Comparison of ENCODE assay signal across 8 mouse cellular contexts in the genomic region with DNA sequence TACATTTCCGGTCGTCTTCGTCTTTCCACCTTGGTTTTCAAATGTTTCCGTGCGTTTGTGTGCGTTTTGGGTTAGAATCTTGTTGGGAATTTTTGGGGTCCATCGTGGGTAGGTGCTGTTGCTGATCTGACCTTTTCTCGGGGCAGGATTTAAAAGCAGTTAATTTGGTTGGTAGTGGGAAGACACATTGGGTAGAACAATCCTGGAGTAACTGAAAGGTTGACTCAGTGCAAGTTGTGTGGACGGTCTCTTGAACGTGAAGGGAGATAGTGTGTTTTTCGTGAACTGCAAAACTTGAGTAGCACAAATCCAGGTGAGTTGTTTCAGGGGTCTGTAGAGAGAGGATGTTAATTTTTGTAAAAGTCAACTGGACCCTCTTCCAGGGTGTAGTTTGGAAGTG. TPM values are rescaled to one million over a fixed set of nuclear protein-coding genes. Genes with fewer than 3 reads are reported as not detected.
A peak's percentile ranks its signal among the peaks of the same experiment; 100 is the strongest.
DNase-seq lines count a peak whose midpoint lies in the region; ATAC-seq and TF ChIP-seq lines count a peak whose summit lies in the region.

No protein-coding gene starts in this region.

- H3K27me3 ChIP-seq in heart, embryonic 12.5 days (replicated peaks): no peaks in the 10 kb centered on the region
- H3K27me3 ChIP-seq in C2C12 (ENCODE audit: control insufficient read depth, insufficient read depth, insufficient read length): no peaks in the 10 kb centered on the region
- H3K27me3 ChIP-seq in forebrain, embryonic 14.5 days (replicated peaks; ENCODE audit: control insufficient read depth, insufficient read depth, low read length): no peaks in the 10 kb centered on the region
- no peaks in the 10 kb centered on the region for H3K27me3 ChIP-seq in liver, embryonic 15.5 days

- H3ac ChIP-seq in C2C12 (ENCODE audit: control insufficient read depth, insufficient read length, low read depth): peak overlapping the region; percentile 90

- DNase-seq in heart, adult 11 months: no peak
- no peak for DNase-seq in forebrain, embryonic 14.5 days (ENCODE audit: low spot score)
- no peak for DNase-seq in layer of hippocampus, postnatal 25 days (ENCODE audit: extremely low spot score in 1 of 2, low spot score in 1 of 2)
- no peak for DNase-seq in retina, postnatal 1 day
- no peak for DNase-seq in spleen, postnatal 36 days (ENCODE audit: low spot score in 2 of 2)

- peaks cover 54% of the 10 kb centered on the region for H3K79me3 ChIP-seq in C2C12 (ENCODE audit: low read depth)

- WGBS in heart, embryonic 12.5 days: under 1% methylated on average over 11 of the region's 11 CpGs
- WGBS in forebrain, embryonic 14.5 days: 2% methylated on average over 11 of the region's 11 CpGs
- WGBS in liver, embryonic 15.5 days (ENCODE audit: insufficient replicate concordance): under 1% methylated on average over 11 of the region's 11 CpGs

- peaks cover 42% of the 10 kb centered on the region for H3K36me3 ChIP-seq in heart, embryonic 12.5 days
- H3K36me3 ChIP-seq in C2C12 (ENCODE audit: control insufficient read depth, insufficient read depth): peaks cover 46% of the 10 kb centered on the region
- peaks cover 38% of the 10 kb centered on the region for H3K36me3 ChIP-seq in forebrain, embryonic 14.5 days (ENCODE audit: control insufficient read depth, insufficient read depth, low read length)
- peaks cover 40% of the 10 kb centered on the region for H3K36me3 ChIP-seq in liver, embryonic 15.5 days (replicated peaks)

- H3K4me1 ChIP-seq in heart, embryonic 12.5 days (replicated peaks): peaks cover 13% of the 10 kb centered on the region
- peaks cover 7% of the 10 kb centered on the region; the same call in 1 of the 2 replicates for H3K4me1 ChIP-seq in forebrain, embryonic 14.5 days (ENCODE audit: control insufficient read depth, insufficient read depth, low read length)
- H3K4me1 ChIP-seq in liver, embryonic 15.5 days (replicated peaks): peaks cover 48% of the 10 kb centered on the region

- H3K9ac ChIP-seq in heart, embryonic 12.5 days: peak overlapping the region; percentile 95
- peak overlapping the region; percentile 93 for H3K9ac ChIP-seq in forebrain, embryonic 14.5 days (ENCODE audit: low read length)
- peak overlapping the region; percentile 93 for H3K9ac ChIP-seq in liver, embryonic 15.5 days

- no peaks in the 10 kb centered on the region for H3K9me3 ChIP-seq in heart, embryonic 12.5 days (replicated peaks)
- no peaks in the 10 kb centered on the region for H3K9me3 ChIP-seq in forebrain, embryonic 14.5 days (replicated peaks; ENCODE audit: control insufficient read depth, low read length)
- no peaks in the 10 kb centered on the region for H3K9me3 ChIP-seq in liver, embryonic 15.5 days (replicated peaks)

- no peak for ATAC-seq in heart, embryonic 12.5 days (ENCODE audit: insufficient number of reproducible peaks, low FRiP score)
- no peak for ATAC-seq in forebrain, embryonic 14.5 days
- ATAC-seq in liver, embryonic 15.5 days (ENCODE audit: insufficient read depth): no peak

- peak overlapping the region; percentile 95 for H3K4me3 ChIP-seq in heart, embryonic 12.5 days
- peak overlapping the region; percentile 91 for H3K4me3 ChIP-seq in C2C12 (ENCODE audit: insufficient read depth, poor library complexity, severe bottlenecking)
- peak overlapping the region; percentile 97 for H3K4me3 ChIP-seq in forebrain, embryonic 14.5 days (ENCODE audit: low read depth, low read length)
- peak overlapping the region; percentile 98 for H3K4me3 ChIP-seq in liver, embryonic 15.5 days (replicated peaks)

- peak overlapping the region; percentile 84 for H3K4me2 ChIP-seq in heart, embryonic 12.5 days
- peak overlapping the region; percentile 89 for H3K4me2 ChIP-seq in forebrain, embryonic 14.5 days (ENCODE audit: low read length)
- peak overlapping the region; percentile 87 for H3K4me2 ChIP-seq in liver, embryonic 15.5 days

- no peak overlapping the region for H3K27ac ChIP-seq in heart, embryonic 12.5 days (ENCODE audit: poor library complexity, severe bottlenecking)
- no peak overlapping the region for H3K27ac ChIP-seq in forebrain, embryonic 14.5 days (ENCODE audit: low read depth, low read length)
- H3K27ac ChIP-seq in liver, embryonic 15.5 days (replicated peaks): peak overlapping the region; percentile 77

- TF ChIP-seq CTCF in C2C12 (IDR thresholded peaks at IDR 0.05; ENCODE audit: control insufficient read depth, insufficient read depth, insufficient read length): no peak

- peaks cover 60% of the 10 kb centered on the region for H3K79me2 ChIP-seq in C2C12 (ENCODE audit: control insufficient read depth, insufficient read depth)

TF ChIP-seq in C2C12, 6 proteins besides CTCF, POLR2A, EP300 and RAD21:
- no peak for TF ChIP-seq FOSL1 (IDR thresholded peaks at IDR 0.05; ENCODE audit: insufficient read depth, low read length, poor library complexity, severe bottlenecking)

RNA-seq across cellular contexts. Expression of a gene that starts 1.0 kb away (rescaled TPM):
- polyA plus RNA-seq in heart, embryonic 12.5 days (2016; fragmentation: Nextera tagmentation; extraction: Ambion mirVana): 278 and 280 TPM in 2 replicates
- 1,836 TPM for polyA plus RNA-seq in C2C12 (2012; fragmentation: generic; extraction: Trizol)
- polyA plus RNA-seq in forebrain, embryonic 14.5 days (2014; fragmentation: Nextera tagmentation; extraction: Ambion mirVana): 196 and 235 TPM in 2 replicates
- 146 and 201 TPM in 2 replicates for polyA plus RNA-seq in liver, embryonic 15.5 days (2015; fragmentation: Nextera tagmentation; extraction: Ambion mirVana)
- 100 to 1,000 TPM; 200 to 205 TPM for total RNA-seq in layer of hippocampus, postnatal 25 days (2021)

RNA-seq across cellular contexts. Expression of a gene that starts 7.8 kb away (rescaled TPM):
- polyA plus RNA-seq in heart, embryonic 12.5 days (2016; fragmentation: Nextera tagmentation; extraction: Ambion mirVana): 56.5 and 62.1 TPM in 2 replicates
- 0.23 TPM for polyA plus RNA-seq in C2C12 (2012; fragmentation: generic; extraction: Trizol)
- 2.4 and 2.5 TPM in 2 replicates for polyA plus RNA-seq in forebrain, embryonic 14.5 days (2014; fragmentation: Nextera tagmentation; extraction: Ambion mirVana)
- 0.08 TPM in 1 of 2 replicates, not detected in the other for polyA plus RNA-seq in liver, embryonic 15.5 days (2015; fragmentation: Nextera tagmentation; extraction: Ambion mirVana)
- total RNA-seq in layer of hippocampus, postnatal 25 days (2021): 1 to 10 TPM; 2.6 to 5.8 TPM

RNA-seq across cellular contexts. Expression of a gene that starts 11.9 kb away (rescaled TPM):
- polyA plus RNA-seq in heart, embryonic 12.5 days (2016; fragmentation: Nextera tagmentation; extraction: Ambion mirVana): 0.08 TPM in 1 of 2 replicates, not detected in the other
- 0.22 TPM for polyA plus RNA-seq in C2C12 (2012; fragmentation: generic; extraction: Trizol)
- 15.6 and 18.6 TPM in 2 replicates for polyA plus RNA-seq in forebrain, embryonic 14.5 days (2014; fragmentation: Nextera tagmentation; extraction: Ambion mirVana)
- 0.03 and 0.16 TPM in 2 replicates for polyA plus RNA-seq in liver, embryonic 15.5 days (2015; fragmentation: Nextera tagmentation; extraction: Ambion mirVana)
- total RNA-seq in layer of hippocampus, postnatal 25 days (2021): 100 to 1,000 TPM; 113 to 130 TPM

RNA-seq across cellular contexts. Expression of a gene that starts 29.5 kb away (rescaled TPM):
- 24.0 and 25.4 TPM in 2 replicates for polyA plus RNA-seq in heart, embryonic 12.5 days (2016; fragmentation: Nextera tagmentation; extraction: Ambion mirVana)
- 34.1 TPM for polyA plus RNA-seq in C2C12 (2012; fragmentation: generic; extraction: Trizol)
- polyA plus RNA-seq in forebrain, embryonic 14.5 days (2014; fragmentation: Nextera tagmentation; extraction: Ambion mirVana): 13.2 and 18.2 TPM in 2 replicates
- 7.6 TPM in 2 replicates for polyA plus RNA-seq in liver, embryonic 15.5 days (2015; fragmentation: Nextera tagmentation; extraction: Ambion mirVana)
- total RNA-seq in layer of hippocampus, postnatal 25 days (2021): 10 to 100 TPM; 38.9 to 45.1 TPM

RNA-seq across cellular contexts. Expression of a gene that starts 35.1 kb away (rescaled TPM):
- polyA plus RNA-seq in heart, embryonic 12.5 days (2016; fragmentation: Nextera tagmentation; extraction: Ambion mirVana): not detected in 2 replicates
- polyA plus RNA-seq in C2C12 (2012; fragmentation: generic; extraction: Trizol): not detected
- polyA plus RNA-seq in forebrain, embryonic 14.5 days (2014; fragmentation: Nextera tagmentation; extraction: Ambion mirVana): not detected in 2 replicates
- polyA plus RNA-seq in liver, embryonic 15.5 days (2015; fragmentation: Nextera tagmentation; extraction: Ambion mirVana): not detected in 2 replicates
- not detected for total RNA-seq in layer of hippocampus, postnatal 25 days (2021)

Comparison
In these comparisons a context has a peak if more than half of its experiments do, and no peak if none do; other contexts are left out.
1. RNA of a gene that starts 7.8 kb away (polyA plus RNA-seq): 56.5 to 62.1 TPM in heart, embryonic 12.5 days; 2.4 to 2.5 TPM in forebrain, embryonic 14.5 days, 0.23 TPM in C2C12 (single experiment) and 0.08 TPM in liver, embryonic 15.5 days; every median in the first group is over 10 times any median in the second.
2. RNA of a gene that starts 11.9 kb away (polyA plus RNA-seq): 15.6 to 18.6 TPM in forebrain, embryonic 14.5 days; 0.22 TPM in C2C12 (single experiment), 0.03 to 0.16 TPM in liver, embryonic 15.5 days and 0.08 TPM in heart, embryonic 12.5 days; every median in the first group is over 10 times any median in the second.
3. Peak in every context shown above with its lines, with median percentiles within 50 percentile points of each other: H3K4me2 ChIP-seq, H3K4me3 ChIP-seq and H3K9ac ChIP-seq.